Mouse (Mus musculus): ENCODE results near the gene Ube2g2.

Ube2g2 gene

DNA sequence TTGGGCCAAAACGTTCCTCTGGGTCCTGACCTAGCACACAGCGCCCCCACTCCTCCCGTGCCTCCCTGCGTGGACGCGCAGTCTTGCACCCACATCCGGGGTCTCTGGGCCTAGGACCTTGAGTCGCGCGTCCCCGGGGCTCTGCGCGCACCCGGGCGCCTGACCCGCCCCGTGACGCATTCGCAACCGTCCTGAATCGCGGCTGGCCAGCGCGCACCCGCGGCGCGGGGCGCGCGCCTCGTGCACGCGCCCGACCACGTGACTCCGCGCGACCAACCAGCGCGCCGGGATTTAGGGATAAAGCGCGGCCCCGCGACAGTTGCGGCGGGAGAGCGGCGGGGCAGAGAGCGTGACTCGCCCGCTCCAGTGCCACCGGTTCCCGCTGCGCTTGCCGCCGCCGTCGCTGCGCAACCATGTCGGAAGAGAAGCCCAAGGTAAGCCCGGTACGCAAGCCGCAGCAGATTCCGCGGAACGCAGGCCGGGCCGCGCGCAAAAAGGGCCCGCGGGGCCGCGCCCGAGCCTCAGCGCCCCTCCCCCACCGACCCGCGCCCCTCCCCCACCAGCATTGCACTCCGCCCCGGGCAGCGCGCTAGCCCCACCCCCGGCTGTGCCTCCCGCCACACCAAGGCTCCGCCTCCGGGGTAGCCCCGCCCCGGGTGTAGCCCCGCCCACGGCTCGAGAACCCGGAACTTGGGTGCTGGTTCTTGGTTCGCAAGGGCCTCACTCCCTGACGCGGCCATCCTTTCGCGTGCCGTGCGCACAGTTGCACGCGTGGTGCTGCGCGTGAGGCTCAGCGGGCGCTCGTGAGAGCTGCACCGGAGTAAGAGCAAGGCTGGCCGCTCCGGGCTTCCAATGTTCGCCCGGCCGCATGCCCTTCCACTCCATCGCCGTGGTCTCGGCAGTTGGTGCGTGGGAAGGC lies 15.9 kb upstream of the Ube2g2 start, which contains the start of the genes Sumo3 and Gm49325:
Gene Sumo3, plus strand, starts transcription at position 190 of the 919 bp plus-strand sequence.
Gene Gm49325, plus strand, starts transcription at position 290 of the 919 bp plus-strand sequence.
- peak; percentile 94 for DNase-seq (ENCODE audit: extremely low spot score, low spot score)

DNA sequence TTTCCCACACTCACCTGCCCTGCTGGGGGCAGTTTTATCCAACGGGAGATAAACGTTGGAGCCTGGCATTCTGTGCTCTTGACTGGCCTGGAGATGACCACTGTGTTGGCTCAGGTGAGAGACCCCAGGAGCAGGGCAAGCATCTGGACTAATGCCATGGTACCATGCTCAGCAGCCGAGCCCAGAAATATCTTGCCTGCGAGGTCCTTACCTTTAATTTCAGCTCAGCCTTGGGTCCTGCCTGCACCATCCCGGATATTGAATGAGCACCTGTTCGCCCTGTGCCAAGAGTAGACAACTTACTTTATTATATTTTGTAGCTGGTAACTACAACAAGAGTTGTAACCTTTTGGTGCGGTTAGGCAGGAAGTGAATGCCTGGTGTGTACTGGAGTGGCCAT lies 15.2 kb upstream of the Ube2g2 start:
- DNase-seq (ENCODE audit: extremely low spot score, low spot score): no peak

DNA sequence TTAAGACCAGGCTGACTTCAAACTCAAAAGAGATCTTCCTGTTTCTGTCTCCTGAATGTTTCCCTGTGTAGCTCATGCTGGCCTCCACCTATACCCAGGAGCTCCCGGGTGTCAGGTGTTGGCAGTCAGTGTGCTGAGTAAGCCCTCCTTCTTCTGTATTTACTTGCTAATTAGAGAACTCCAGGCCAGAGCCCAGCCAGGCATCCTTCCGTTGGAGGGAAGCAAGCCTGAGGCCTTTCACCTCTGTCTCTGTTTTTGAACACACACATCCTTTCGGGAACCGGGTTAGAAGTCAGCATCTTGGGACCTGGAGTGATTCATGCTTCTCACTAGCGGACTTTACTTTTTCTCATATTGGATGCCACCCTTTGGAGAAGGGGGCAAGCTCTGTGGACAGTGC lies 14.6 kb upstream of the Ube2g2 start:
- no peak for DNase-seq (ENCODE audit: extremely low spot score, low spot score)

DNA sequence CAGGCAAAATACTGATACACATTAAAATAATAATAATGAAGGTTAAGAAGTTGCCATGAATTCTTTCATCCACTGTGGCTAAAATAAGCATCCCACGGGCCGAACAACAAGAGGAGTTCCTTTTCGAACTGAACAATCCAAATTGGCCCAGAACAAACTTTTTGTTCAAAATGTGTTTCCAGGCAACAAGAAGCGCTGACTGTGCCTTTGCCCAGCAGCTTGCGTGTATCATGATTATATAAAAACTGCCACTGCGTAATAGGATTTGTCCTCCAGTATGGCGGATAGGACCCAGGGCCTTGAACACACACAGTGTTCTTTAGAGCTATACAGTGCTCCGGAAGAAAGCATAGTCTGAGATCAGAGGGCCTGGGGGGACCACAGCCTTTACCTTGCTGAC lies 13.5 kb upstream of the Ube2g2 start:
- DNase-seq (ENCODE audit: extremely low spot score, low spot score): no peak

DNA sequence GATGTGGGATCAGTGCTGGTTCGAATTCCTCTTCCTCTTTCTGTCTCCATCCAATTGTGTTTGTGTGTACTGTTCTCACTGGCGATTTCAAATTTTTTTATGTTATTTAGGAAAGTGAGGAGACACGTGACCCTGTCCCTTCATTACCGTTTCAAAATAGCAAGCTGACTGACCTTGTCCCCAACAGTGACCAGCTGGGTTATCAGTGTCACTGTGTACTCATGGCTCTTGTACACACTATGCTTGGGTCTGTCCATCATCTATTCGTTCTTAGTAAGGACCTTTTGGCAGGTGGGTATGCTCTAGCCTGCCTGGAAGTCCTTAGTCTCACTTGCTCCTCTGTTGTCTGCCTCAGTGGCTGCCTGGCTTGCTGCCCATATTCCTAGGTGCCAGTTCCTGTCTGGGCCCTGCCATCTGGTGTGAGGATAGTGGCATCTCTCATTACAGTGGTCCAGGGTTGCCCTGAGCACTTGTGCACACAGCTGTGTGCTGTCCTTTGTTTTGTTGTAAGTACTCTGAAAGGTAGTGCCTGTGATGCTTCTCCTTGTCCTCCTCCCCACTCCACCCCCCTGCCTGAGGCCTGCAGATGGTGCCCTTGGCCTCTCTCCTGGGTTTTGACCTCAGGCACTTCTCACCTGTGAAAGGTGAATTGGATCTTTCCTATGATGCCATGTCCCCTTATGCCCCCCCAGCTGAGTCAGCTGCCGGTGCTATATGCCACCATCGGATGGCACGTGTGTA lies 11.7 kb upstream of the Ube2g2 start:
- DNase-seq (ENCODE audit: extremely low spot score, low spot score): no peak

DNA sequence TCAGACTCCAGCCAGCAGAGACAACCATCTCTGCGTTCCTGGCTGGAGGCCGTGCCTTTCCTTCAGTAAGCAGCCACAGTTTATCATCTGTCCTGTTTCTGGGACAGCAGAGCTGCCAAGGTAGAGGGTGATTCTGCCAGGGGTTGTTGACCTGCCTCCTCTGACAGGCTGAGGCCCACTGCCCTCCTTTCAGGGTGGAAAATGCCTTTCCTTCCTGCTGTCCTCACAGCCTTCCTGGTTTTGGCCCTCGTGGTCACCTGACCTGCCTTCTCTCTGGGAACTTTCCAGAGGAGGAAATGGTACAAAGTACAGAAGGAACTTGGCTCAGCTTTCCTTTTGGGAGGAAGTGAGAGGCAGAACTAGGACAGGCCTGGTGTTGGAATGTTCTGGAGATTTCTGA lies 8.7 kb upstream of the Ube2g2 start:
- DNase-seq (ENCODE audit: extremely low spot score, low spot score): no peak

DNA sequence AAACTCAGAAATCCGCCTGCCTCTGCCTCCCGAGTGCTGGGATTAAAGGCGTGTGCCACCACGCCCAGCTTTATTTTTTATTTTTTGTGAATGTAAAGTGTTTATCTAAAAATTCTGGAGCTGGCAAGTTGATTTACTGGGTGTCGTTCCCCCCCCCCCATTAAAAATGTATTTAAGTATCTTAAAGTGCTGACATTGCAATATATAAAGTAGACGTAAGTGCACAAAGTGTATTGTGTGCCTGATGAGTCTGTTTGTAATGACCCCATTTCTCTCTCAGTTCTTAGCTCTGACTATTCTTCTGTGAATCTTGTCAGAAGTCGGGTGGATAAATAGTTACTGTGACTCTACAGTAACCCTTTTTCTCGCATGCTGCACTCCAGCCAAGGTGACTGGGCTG lies 6.4 kb upstream of the Ube2g2 start:
- no peak for DNase-seq (ENCODE audit: extremely low spot score, low spot score)

DNA sequence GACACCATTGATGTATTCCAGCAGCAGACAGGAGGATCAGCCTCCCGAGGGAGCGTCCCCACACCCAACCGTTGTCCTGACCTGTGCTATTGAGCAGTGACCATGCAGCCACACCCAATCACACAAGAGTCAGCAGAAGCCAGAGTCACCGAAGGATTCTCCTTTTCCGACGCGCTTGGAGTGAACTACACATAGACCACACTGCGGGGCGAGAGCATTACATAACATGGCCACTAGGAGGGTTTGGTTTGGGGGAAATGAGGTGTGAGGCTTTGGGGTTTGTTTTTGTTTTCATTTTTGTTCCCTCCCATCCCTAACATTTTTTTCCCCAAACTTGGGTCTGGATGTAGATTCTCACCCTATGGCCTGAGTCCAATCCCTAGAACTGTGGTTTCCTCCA lies 5.9 kb upstream of the Ube2g2 start:
- no peak for DNase-seq (ENCODE audit: extremely low spot score, low spot score)

DNA sequence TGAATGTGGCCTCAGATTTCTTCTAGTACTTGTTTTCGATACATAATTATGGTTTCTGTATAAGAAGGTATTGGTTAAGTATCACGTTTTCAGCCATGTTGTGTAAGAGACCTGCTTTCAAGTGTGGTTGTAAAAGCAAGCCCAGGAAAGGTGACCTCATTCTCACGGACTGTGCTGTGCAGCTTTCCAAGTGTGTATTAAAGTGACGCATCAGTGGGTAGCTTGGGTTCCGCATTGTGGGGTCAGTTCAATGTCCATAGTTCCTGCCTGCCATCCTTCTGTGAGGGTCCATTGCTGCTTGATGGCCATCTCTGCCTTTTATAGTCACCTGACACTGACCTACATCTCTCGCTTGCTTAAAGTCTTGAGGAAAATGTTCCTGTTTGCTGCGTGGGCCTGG lies 5.1 kb upstream of the Ube2g2 start:
- DNase-seq (ENCODE audit: extremely low spot score, low spot score): no peak

DNA sequence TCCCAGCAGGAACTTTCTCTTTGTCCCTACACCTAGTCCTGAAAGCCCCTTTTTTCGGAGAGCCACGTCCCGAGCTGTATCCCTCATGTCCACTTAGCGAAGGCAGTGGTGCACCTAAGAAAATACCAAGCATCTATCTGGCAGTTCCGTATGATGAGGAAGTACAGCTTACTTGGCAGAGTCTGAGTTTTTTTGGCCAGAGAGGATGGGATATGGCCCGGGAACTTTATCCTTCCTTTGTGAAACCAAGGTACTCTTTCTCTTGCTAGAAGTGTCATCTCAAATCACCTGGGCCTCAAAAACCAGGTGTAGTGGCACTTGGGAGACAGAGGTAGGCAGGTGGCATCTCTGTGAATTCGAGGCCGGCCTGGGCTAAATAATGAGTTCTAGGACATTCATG lies 529 bp upstream of the Ube2g2 start:
- no peak for DNase-seq (ENCODE audit: extremely low spot score, low spot score)

DNA sequence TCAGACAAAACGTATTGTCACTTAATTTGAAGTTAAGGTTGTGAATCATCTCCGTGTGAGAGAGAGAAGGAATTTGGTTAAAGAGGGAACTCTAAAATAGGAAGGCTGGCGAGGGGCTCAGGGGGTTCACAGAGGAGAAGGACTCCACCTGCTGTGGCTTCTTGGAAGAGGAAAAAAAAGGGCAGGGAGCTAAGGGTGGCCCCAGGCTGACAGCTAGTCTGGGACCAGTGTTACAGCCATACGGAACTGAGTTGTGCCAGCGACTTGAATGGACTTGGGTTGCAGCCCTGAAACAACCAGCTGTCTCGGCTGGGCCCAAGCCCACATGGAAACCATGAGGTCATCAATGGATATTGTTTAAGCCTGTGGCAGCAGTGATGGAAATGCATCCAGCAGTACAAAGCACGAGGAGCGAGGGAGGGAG lies 1.0 kb downstream of the Ube2g2 start:
- DNase-seq (ENCODE audit: extremely low spot score, low spot score): peak; percentile 37

DNA sequence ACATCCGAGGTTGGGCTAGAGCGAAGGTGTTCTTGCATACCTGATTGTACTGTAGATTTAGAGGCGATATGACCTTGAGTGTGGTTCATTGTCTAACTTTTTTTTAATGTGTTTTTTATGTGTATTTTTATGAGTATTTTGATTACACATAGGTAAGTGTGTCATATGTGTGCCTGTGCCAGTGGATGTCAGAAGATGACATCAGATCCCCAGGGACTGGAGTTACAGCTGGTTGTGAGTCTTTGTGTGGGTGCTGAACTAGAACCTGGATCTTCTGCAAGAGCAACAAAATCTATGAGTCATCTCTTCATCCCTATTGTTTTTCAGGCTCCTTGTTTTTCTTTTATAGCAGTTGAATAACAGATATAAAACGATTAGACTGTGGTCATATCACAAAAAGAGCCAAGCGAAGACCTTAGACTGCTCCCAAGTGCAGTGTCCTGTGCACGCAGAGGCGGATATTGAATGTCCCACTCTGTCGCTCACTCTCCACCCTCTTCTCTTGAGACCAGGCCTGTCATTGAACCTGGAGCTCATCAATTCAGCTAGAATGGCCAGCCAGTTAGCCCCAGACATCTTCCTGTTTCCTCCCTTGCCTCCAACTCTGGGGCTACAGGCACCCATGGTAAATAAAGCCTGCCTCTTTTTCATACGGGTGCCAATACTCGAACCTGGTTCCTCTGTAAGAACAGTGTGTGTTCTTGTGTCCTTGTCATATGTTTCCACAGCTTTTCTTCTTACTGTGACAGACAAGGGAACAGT lies 1.7 kb downstream of the Ube2g2 start:
- no peak for DNase-seq (ENCODE audit: extremely low spot score, low spot score)

DNA sequence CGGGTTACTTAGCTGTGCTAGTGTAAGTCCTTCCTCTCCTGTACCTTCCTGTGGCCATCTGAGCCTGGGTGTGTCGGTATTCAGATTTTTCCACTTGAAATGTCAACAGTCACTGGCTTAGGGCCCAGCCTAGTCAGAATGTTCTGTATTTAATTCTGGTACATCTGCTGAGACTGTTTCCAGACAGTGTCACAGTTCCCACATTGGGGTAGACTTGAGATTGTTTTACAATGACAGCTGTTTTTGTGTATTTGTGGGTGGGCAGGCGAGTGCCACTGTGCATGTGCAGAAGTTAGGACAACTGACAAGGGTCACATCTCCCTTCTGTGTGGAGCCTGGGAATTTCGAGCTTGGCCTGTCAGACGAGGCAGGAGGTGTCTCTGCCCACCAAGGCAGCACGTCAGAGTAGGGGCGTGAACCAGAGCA lies 2.5 kb downstream of the Ube2g2 start:
- no peak for DNase-seq (ENCODE audit: extremely low spot score, low spot score)

DNA sequence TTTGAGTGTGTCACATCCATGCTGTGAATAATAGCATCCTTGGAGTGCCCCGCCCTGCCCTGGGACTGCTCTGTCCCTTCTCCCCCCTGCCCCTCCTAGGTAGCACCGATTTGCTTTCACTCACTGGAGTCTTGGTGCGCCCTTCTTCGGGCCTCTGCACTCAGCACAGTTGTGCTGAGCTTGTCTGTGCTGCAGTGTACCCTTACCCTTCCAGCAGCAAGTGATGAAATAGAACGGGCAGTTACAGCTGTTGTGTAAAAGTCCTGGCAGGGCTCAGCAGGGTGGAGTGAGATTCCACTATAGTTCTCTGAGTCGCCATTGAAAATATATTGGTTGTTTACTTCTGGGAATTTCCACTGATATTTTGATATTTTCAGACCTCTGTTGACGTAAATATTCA lies 4.0 kb downstream of the Ube2g2 start:
- DNase-seq (ENCODE audit: extremely low spot score, low spot score): no peak

DNA sequence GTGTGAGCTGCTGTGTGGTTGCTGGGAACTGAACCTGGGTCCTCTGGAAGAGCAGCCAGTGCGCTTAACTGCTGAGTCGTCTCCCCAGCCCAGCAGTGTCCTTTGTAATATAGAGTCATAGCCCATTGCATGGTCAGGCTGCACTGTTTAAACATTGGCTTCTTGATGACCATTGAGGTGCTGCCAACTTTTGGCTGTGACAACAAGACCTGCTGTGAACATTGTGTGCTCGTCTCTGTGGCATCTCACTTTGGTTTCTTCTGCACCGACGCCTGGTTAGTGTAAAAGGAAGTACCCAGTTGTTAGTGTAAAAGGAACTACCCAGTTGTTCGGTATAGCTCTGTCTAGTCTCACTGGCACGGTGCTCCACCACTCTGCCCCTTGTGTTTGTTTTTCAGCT lies 4.5 kb downstream of the Ube2g2 start:
- no peak for DNase-seq (ENCODE audit: extremely low spot score, low spot score)

DNA sequence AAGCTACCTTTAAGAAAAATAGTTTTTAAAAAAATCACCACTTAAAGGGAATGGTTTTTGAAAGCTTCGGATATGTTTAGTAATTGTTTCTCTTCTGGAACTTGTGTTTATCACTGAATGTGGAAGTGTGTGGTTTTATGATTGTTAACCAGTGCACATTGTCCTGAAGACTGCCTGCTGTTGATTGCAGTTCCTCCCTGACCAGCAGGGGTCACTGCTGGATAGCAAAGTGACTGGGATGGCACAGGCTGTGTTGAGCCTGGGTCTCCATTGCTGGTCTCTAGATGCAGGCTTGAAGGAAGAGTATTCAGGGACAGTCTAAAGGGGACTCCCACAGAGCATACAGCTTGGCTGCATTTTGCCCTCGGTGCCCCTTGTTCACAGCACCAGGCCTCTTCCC lies 5.4 kb downstream of the Ube2g2 start:
- peak; percentile 77 for DNase-seq (ENCODE audit: extremely low spot score, low spot score)

DNA sequence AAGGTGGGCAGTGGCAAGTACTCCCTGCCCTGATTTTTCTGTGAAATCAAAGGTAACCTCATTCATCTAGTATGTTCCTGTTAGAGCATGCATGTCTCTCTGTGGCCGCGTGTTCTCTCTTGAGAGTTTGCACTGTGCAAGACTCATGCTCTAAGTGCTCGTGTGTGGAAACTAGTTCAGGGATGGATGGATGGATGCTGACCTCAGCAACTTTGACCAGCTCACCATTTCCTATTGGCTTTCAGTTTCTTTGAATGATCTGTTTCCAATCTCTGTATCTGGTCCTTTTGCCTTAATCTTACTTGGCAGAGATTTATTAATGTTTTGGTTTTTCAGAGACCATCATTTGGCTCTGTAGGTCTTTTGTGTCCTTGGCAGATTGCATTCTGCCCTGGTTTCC lies 7.1 kb downstream of the Ube2g2 start:
- DNase-seq (ENCODE audit: extremely low spot score, low spot score): no peak

DNA sequence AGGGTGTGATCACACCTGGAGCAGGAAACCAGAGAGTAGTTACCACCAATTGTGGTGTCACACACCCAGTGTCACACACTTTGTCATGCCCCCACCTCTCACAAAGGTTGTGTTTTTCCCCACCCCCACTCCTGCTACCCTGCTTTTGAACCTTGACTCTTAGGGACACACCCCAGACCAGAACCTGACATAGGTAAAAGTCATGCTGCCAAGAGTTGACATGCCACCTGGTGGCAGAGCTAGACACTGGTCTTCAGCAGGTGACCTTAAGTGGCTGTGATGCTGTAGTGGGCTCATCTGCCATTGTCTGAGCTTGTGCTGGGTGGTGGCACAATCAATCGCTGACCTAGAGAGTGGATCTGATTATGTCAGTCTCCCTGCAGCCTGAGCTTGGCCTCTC lies 7.9 kb downstream of the Ube2g2 start:
- no peak for DNase-seq (ENCODE audit: extremely low spot score, low spot score)

DNA sequence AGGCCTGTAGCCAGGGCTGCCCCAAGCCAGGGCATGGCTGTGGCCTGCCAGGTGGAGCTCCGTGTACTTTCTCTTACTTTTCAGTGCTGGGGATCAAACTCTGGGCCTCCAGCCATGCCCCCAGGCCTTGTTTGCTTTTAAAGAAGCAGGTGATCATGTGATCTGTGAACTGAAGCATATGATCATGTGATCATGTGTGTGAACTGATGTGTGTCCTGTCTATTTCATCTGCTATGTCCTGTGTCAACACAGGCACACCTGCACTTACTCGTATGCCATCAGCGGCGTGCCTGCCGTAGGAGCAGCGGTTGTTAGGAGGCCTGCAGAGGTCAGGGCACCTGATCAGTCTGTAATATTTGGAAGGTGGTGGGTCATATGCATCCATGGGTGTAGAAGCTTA lies 11.9 kb downstream of the Ube2g2 start:
- DNase-seq (ENCODE audit: extremely low spot score, low spot score): no peak

DNA sequence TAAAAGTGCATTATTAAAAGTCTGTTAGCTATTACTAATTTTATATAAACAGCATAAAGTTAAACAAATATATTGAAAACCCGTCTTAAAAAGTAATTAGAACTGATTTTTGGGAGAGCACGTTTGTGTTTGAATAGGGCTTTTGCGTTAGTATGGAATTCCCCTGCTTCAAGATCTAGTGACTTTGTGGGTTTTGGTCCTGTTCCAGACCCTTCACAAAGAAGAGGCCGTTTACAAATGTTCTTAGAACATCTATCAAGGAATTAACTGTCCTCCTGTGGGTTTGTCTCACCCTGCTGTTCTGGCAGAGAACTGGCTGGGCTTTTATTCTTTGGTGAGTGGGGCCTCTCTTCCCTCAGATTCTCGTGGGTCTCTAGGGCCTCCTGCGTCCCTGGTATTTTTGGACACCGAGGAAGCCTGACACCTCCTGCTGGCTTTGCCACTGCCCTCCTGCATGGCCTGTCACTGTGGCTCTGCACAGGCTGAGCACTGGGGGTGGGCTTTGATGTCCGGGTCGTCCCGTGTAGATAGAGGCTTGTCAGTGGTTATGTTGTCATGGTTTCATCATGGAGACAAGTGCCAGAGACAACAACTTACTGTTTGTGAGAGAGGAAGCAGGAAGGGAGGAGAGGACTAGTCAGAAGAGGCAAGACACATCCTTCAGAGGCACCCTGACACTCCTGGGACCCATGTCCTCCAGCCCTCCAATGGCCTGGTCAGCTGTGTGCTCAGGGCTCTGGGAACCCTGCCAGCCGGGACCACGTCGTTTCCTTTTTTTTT lies 12.6 kb downstream of the Ube2g2 start:
- DNase-seq (ENCODE audit: extremely low spot score, low spot score): no peak

Measured in neural tube, embryonic 10.5 days (tissue).